9 mouse cellular contexts compared by ENCODE assay signal in the genomic region with DNA sequence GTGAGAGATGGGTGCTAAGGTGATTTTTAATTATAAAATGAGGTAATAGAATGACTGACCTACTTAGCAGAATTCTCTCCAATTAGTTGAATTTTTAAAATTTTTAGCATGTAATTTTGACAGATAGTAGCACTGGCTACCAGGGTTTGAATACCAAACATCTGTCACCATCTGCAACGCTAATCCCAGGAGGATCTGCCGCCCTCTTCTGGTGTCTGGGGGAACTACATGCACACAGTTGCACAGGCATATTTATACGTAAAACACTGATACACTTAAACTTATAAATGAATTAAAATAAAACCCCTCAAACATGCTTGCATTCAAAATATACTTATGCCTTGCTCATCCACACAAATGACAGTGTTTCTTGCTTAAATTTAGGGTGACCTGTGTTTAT.
A peak's percentile ranks its signal among the peaks of the same experiment; 100 is the strongest.
DNase-seq lines count a peak whose midpoint lies in the region; ATAC-seq lines count a peak whose summit lies in the region.
"Had no signal": no experiment of that assay in that cellular context is flagged by ENCODE, and none has a peak within 500 bp of the region (broad histone marks: within the 10 kb centered on the region; RNA-seq: fewer than 3 reads in every experiment).

No protein-coding gene starts in this region.

- H3K4me2 ChIP-seq in forebrain, embryonic 16.5 days (ENCODE audit: low read length) = no peak overlapping the region
- H3K4me2 ChIP-seq in liver, embryonic 12.5 days = no peak overlapping the region

- 23% methylated on average over 3 of the region's 3 CpGs for WGBS in forebrain, embryonic 10.5 days
- 30% methylated on average over 3 of the region's 3 CpGs for WGBS in forebrain, embryonic 16.5 days
- 18% methylated on average over 3 of the region's 3 CpGs for WGBS in liver, embryonic 12.5 days (ENCODE audit: insufficient replicate concordance)

- no peaks in the 10 kb centered on the region for H3K9me3 ChIP-seq in forebrain, embryonic 10.5 days
- H3K9me3 ChIP-seq in forebrain, embryonic 16.5 days (ENCODE audit: control insufficient read depth, low read length) = no peaks in the 10 kb centered on the region
- no peaks in the 10 kb centered on the region for H3K9me3 ChIP-seq in liver, embryonic 12.5 days (replicated peaks)

- H3K27me3 ChIP-seq in forebrain, embryonic 10.5 days (ENCODE audit: poor library complexity, severe bottlenecking) = no peaks in the 10 kb centered on the region
- H3K27me3 ChIP-seq in forebrain, embryonic 16.5 days (replicated peaks; ENCODE audit: control insufficient read depth, insufficient read depth, low read length) = no peaks in the 10 kb centered on the region
- no peaks in the 10 kb centered on the region for H3K27me3 ChIP-seq in liver, embryonic 12.5 days (replicated peaks)

- no peak overlapping the region for H3K4me3 ChIP-seq in forebrain, embryonic 10.5 days
- H3K4me3 ChIP-seq in forebrain, embryonic 16.5 days (replicated peaks; ENCODE audit: low read length) = no peak overlapping the region
- no peak overlapping the region for H3K4me3 ChIP-seq in liver, embryonic 12.5 days
- H3K4me3 ChIP-seq: myocyte had no signal

- no peaks in the 10 kb centered on the region for H3K4me1 ChIP-seq in forebrain, embryonic 10.5 days
- no peaks in the 10 kb centered on the region for H3K4me1 ChIP-seq in forebrain, embryonic 16.5 days (replicated peaks; ENCODE audit: control insufficient read depth, insufficient read depth, low read length)
- no peaks in the 10 kb centered on the region for H3K4me1 ChIP-seq in liver, embryonic 12.5 days

- peak; percentile 38 for DNase-seq in forebrain, embryonic 10.5 days (ENCODE audit: extremely low spot score, low spot score)
- peak; percentile 25 for DNase-seq in liver
- DNase-seq in brain, adult 2 months (ENCODE audit: low read depth, low spot score) = peak; percentile 10
- DNase-seq in hindlimb bud, embryonic 11.5 days (ENCODE audit: extremely low spot score, low read depth, low spot score) = peak; percentile 22
- peak; percentile 3 for DNase-seq in lung, postnatal 25 days (ENCODE audit: low spot score)
- no peak for DNase-seq in spleen, postnatal 36 days (ENCODE audit: low spot score in 2 of 2)

- H3K27ac ChIP-seq in forebrain, embryonic 10.5 days = no peak overlapping the region
- no peak overlapping the region for H3K27ac ChIP-seq in forebrain, embryonic 16.5 days (ENCODE audit: low read length)
- no peak overlapping the region for H3K27ac ChIP-seq in liver, embryonic 12.5 days

- H3K9ac ChIP-seq in forebrain, embryonic 16.5 days (replicated peaks; ENCODE audit: low read depth, low read length) = no peak overlapping the region
- H3K9ac ChIP-seq in liver, embryonic 12.5 days = no peak overlapping the region

- H3K36me3 ChIP-seq in forebrain, embryonic 10.5 days (replicated peaks) = no peaks in the 10 kb centered on the region
- H3K36me3 ChIP-seq in forebrain, embryonic 16.5 days (ENCODE audit: control insufficient read depth, insufficient read depth) = no peaks in the 10 kb centered on the region
- no peaks in the 10 kb centered on the region for H3K36me3 ChIP-seq in liver, embryonic 12.5 days

- ATAC-seq in forebrain, embryonic 16.5 days = no peak
- no peak for ATAC-seq in liver, embryonic 12.5 days

Comparison
In these comparisons a context has a peak if more than half of its experiments do, and no peak if none do; other contexts are left out.
1. DNase-seq: peak in forebrain, embryonic 10.5 days (single experiment), liver (single experiment), brain, adult 2 months (single experiment), hindlimb bud, embryonic 11.5 days (single experiment) and lung, postnatal 25 days (single experiment); none in spleen, postnatal 36 days (0 of 2).